Mouse (Mus musculus) heart, embryonic 14.5 days (tissue): ENCODE data around the gene Uqcr11. TPM values are rescaled to one million over a fixed set of nuclear protein-coding genes. Genes with fewer than 3 reads are reported as not detected.

ENCODE experiments used
- ATAC-seq: fragments of 200-750 bp; cut with Nextera tagmentation; 2 replicates; pipeline ENCODE4 v1.8.0; 2017; ENCODE audit warnings: low read depth, moderate TSS enrichment; ENCODE audit not compliant: insufficient number of reproducible peaks, insufficient read depth, low FRiP score
- H3K27ac ChIP-seq, 2 experiments: fragments of 200-500 bp in 1 of 2; fragments of 300-500 bp in 1 of 2; sonication (generic) in 1 of 2; replicated peaks in 1 of 2; 2 replicates each; pipeline ENCODE4 v1.5.1; 2012 to 2014; ENCODE audit warnings: low read depth in 2 of 2, low read length in 2 of 2, control low read depth in 1 of 2, mild to moderate bottlenecking in 1 of 2, mixed read lengths in 1 of 2; ENCODE audit not compliant: control insufficient read depth in 1 of 2, insufficient read depth in 1 of 2
- H3K27me3 ChIP-seq: fragments of 300-500 bp; sonication (generic); 2 replicates; pipeline ENCODE4 v1.6.1; 2014; ENCODE audit warnings: mild to moderate bottlenecking, low read length, control low read depth; ENCODE audit not compliant: control insufficient read depth, insufficient read depth
- H3K36me3 ChIP-seq: fragments of 300-500 bp; sonication (generic); 2 replicates; pipeline ENCODE4 v1.6.1; 2014; ENCODE audit warnings: mild to moderate bottlenecking, control low read depth, low read length, mixed read lengths; ENCODE audit not compliant: control insufficient read depth, insufficient read depth
- H3K4me1 ChIP-seq, 2 experiments: fragments of 200-500 bp in 1 of 2; fragments of 300-500 bp in 1 of 2; sonication (generic) in 1 of 2; 2 replicates each; pipeline ENCODE4 v1.6.1; 2012 to 2014; ENCODE audit warnings: low read length in 2 of 2, control low read depth in 1 of 2, mixed read lengths in 1 of 2; ENCODE audit not compliant: control insufficient read depth in 2 of 2, insufficient read depth in 2 of 2
- H3K4me2 ChIP-seq: fragments of 300-500 bp; sonication (generic); 2 replicates; pipeline ENCODE4 v1.6.1; 2014; ENCODE audit warnings: mild to moderate bottlenecking, low read length
- H3K4me3 ChIP-seq, 2 experiments: fragments of 200-500 bp in 1 of 2; fragments of 300-500 bp in 1 of 2; sonication (generic) in 1 of 2; 2 replicates each; pipeline ENCODE4 v1.5.1; 2012 to 2014; ENCODE audit warnings: low read length in 2 of 2, mild to moderate bottlenecking in 2 of 2, control low read depth in 1 of 2, low read depth in 1 of 2, moderate library complexity in 1 of 2; ENCODE audit not compliant: control insufficient read depth in 1 of 2, insufficient read depth in 1 of 2
- H3K9ac ChIP-seq: fragments of 300-500 bp; sonication (generic); 2 replicates; pipeline ENCODE4 v1.6.1; 2014; ENCODE audit warnings: mild to moderate bottlenecking, low read length
- H3K9me3 ChIP-seq: fragments of 300-500 bp; sonication (generic); 2 replicates; pipeline ENCODE4 v1.6.1; 2016; ENCODE audit warnings: low read length, control low read depth; ENCODE audit not compliant: control insufficient read depth
- WGBS: fragments of 180-500 bp; shearing (Covaris S2); extraction: QIAGEN DNeasy Blood & Tissue Kit; methylation state at CpG from one replicate; pipeline ENCODE4 v1.1.7; 2014; 5-methylcytosine and 5-hydroxymethylcytosine counted together
- polyA plus RNA-seq: library from polyadenylated mRNA; unstranded; fragments of >200 nt; fragmentation: Nextera tagmentation; extraction: Ambion mirVana; gene quantifications from 2 replicates; pipeline ENCODE4 v1.2.1, GENCODE M21; 2014

Gene Uqcr11
- polyA plus RNA-seq, 1 experiment from 2014 or later, result 2,169 TPM

GRCm38 (mm10) chr10:80430375-80430980, 23.8 kb upstream of the Uqcr11 start:
- H3K9me3 ChIP-seq, result no peaks in the 10 kb centered on the region
- H3K36me3 ChIP-seq, result peaks cover 56% of the 10 kb centered on the region
- no peak for ATAC-seq
- no peak overlapping the region for H3K9ac ChIP-seq
- no peaks in the 10 kb centered on the region for H3K27me3 ChIP-seq
- H3K27ac ChIP-seq, result no peak overlapping the region
- H3K4me3 ChIP-seq, result no peak overlapping the region
- H3K4me2 ChIP-seq, result no peak overlapping the region
- H3K4me1 ChIP-seq, result peaks cover 7 to 17% of the 10 kb centered on the region in 2 experiments; a peak in 3 of 4 replicates
- WGBS, result 72% methylated on average over 7 of the region's 8 CpGs

GRCm38 (mm10) chr10:80429800-80430199, 23.2 kb upstream of the Uqcr11 start:
- H3K4me3 ChIP-seq, result no peak overlapping the region
- H3K27ac ChIP-seq, result no peak overlapping the region
- no peak overlapping the region for H3K9ac ChIP-seq
- ATAC-seq, result no peak
- peaks cover 63% of the 10 kb centered on the region for H3K36me3 ChIP-seq
- 88% methylated on average over 8 of the region's 8 CpGs for WGBS
- peaks cover 4% of the 10 kb centered on the region; the same call in 1 of the 2 replicates for H3K9me3 ChIP-seq
- no peak overlapping the region for H3K4me2 ChIP-seq
- H3K4me1 ChIP-seq, result peaks cover 7 to 17% of the 10 kb centered on the region in 2 experiments; a peak in 3 of 4 replicates
- no peaks in the 10 kb centered on the region for H3K27me3 ChIP-seq

- no peaks in the 10 kb centered on the region for H3K27me3 ChIP-seq
- 95% methylated on average over 3 of the region's 3 CpGs for WGBS
- H3K9me3 ChIP-seq, result peaks cover 4% of the 10 kb centered on the region; the same call in 1 of the 2 replicates
- H3K4me2 ChIP-seq, result no peak overlapping the region
- H3K4me1 ChIP-seq, result peaks cover 3 to 14% of the 10 kb centered on the region in 2 experiments
- no peak for ATAC-seq
- no peak overlapping the region for H3K27ac ChIP-seq
- no peak overlapping the region for H3K4me3 ChIP-seq
- H3K36me3 ChIP-seq, result peaks cover 100% of the 10 kb centered on the region
- no peak overlapping the region for H3K9ac ChIP-seq
Observed at GRCm38 (mm10) chr10:80425041-80425440, 18.4 kb upstream of the Uqcr11 start.

- no peak overlapping the region for H3K4me3 ChIP-seq
- H3K9ac ChIP-seq, result no peak overlapping the region
- peaks cover 4% of the 10 kb centered on the region; the same call in 1 of the 2 replicates for H3K9me3 ChIP-seq
- no peak for ATAC-seq
- 52% methylated on average over 4 of the region's 4 CpGs for WGBS
- H3K27ac ChIP-seq, result 0 out of 4 replicates have a peak overlapping the region, but pooled peaks of 1 of the 2 experiments have one; percentile 14
- peaks cover 13 to 29% of the 10 kb centered on the region in 2 experiments for H3K4me1 ChIP-seq
- no peak overlapping the region for H3K4me2 ChIP-seq
- H3K36me3 ChIP-seq, result peaks cover 100% of the 10 kb centered on the region
- no peaks in the 10 kb centered on the region for H3K27me3 ChIP-seq
Observed at GRCm38 (mm10) chr10:80423562-80423961, 16.9 kb upstream of the Uqcr11 start.

GRCm38 (mm10) chr10:80421651-80422472, 15.2 kb upstream of the Uqcr11 start:
- Histone ChIP-seq H3K36me3 (peaks cover 100% of the 10 kb centered on the region), H3K4me3 (no peak overlapping the region), H3K27me3 (no peaks in the 10 kb centered on the region), H3K4me2 (no peak overlapping the region), H3K27ac (no peak overlapping the region), H3K4me1 (peaks cover 16 to 32% of the 10 kb centered on the region in 2 experiments), H3K9ac (peak overlapping the region; percentile 11; the same call in 1 of the 2 replicates), H3K9me3 (peaks cover 4% of the 10 kb centered on the region; the same call in 1 of the 2 replicates)
- 86% methylated on average over 9 of the region's 9 CpGs for WGBS
- no peak for ATAC-seq

- Histone ChIP-seq H3K9me3 (peaks cover 4% of the 10 kb centered on the region; the same call in 1 of the 2 replicates), H3K9ac (no peak overlapping the region), H3K27me3 (no peaks in the 10 kb centered on the region), H3K4me1 (peaks cover 16 to 32% of the 10 kb centered on the region in 2 experiments), H3K36me3 (peaks cover 100% of the 10 kb centered on the region), H3K27ac (no peak overlapping the region), H3K4me2 (no peak overlapping the region), H3K4me3 (no peak overlapping the region)
- no peak for ATAC-seq
- WGBS, result 98% methylated on average over 8 of the region's 8 CpGs
Observed at GRCm38 (mm10) chr10:80421208-80421607, 14.6 kb upstream of the Uqcr11 start.

GRCm38 (mm10) chr10:80420729-80421128, 14.1 kb upstream of the Uqcr11 start:
- Histone ChIP-seq H3K27me3 (no peaks in the 10 kb centered on the region), H3K9ac (no peak overlapping the region), H3K4me3 (no peak overlapping the region), H3K36me3 (peaks cover 100% of the 10 kb centered on the region), H3K4me2 (no peak overlapping the region), H3K9me3 (peaks cover 4% of the 10 kb centered on the region; the same call in 1 of the 2 replicates), H3K4me1 (peaks cover 16 to 32% of the 10 kb centered on the region in 2 experiments), H3K27ac (no peak overlapping the region)
- no peak for ATAC-seq
- WGBS, result 92% methylated on average over 10 of the region's 10 CpGs
